Mouse (Mus musculus) B cell, adult 2 months (primary cell): ENCODE measurements around the gene Foxi3.

Experiments
- DNase-seq, 2 experiments: peaks; one replicate each; pipeline ENCODE4 v3.0.0; 2022

Gene Foxi3

GRCm38 (mm10) chr6:70996123-70996723, 39.9 kb downstream of the Foxi3 start:
- no peak for DNase-seq

- no peak for DNase-seq
Observed at GRCm38 (mm10) chr6:71002656-71003055, 46.3 kb downstream of the Foxi3 start.

GRCm38 (mm10) chr6:71004161-71004560, 47.8 kb downstream of the Foxi3 start:
- DNase-seq, result no peak
